In genomic region chr11:8651448-8652035, GRCm38 (mm10) we compare ENCODE assay signal across 30 mouse cellular contexts. TPM values are rescaled to one million over a fixed set of nuclear protein-coding genes. Genes with fewer than 3 reads are reported as not detected.
DNase-seq lines count a peak whose midpoint lies in the region; ATAC-seq and TF ChIP-seq lines count a peak whose summit lies in the region.
"Had no signal": no experiment of that assay in that cellular context is flagged by ENCODE, and none has a peak within 500 bp of the region (broad histone marks: within the 10 kb centered on the region; RNA-seq: fewer than 3 reads in every experiment).

No protein-coding gene starts in this region.

- no peak overlapping the region for H3K4me2 ChIP-seq in kidney, embryonic 16.5 days (replicated peaks; ENCODE audit: low read depth, low read length)
- no peak overlapping the region for H3K4me2 ChIP-seq in limb, embryonic 15.5 days
- H3K4me2 ChIP-seq: forebrain, embryonic 15.5 days; heart, embryonic 11.5 days; hindbrain, embryonic 14.5 days; liver, embryonic 12.5 days had no signal

- DNase-seq in adrenal gland, postnatal 10 days: peak; percentile 45
- DNase-seq in adrenal gland, adult 8-10 months: no peak
- no peak for DNase-seq in kidney, adult 2 months
- no peak for DNase-seq in embryo, embryonic 9.5 days (ENCODE audit: extremely low spot score)
- DNase-seq: cerebellum, adult 18-20 months; cerebellum, postnatal 25 days; gastrocnemius, postnatal 36 days; heart, adult 18-20 months; kidney, adult 11 months; kidney, postnatal 10 days; layer of hippocampus, postnatal 36 days; left cerebral cortex, postnatal 4 days; lung, adult 18-20 months; lung, postnatal 4 days; midbrain, embryonic 14.5 days; right cerebral cortex, adult 18-20 months; spleen, adult 18-20 months; thymus, postnatal 14 days had no signal

- H3K36me3 ChIP-seq in kidney, adult 2 months (ENCODE audit: control insufficient read depth, insufficient read depth, low read length): no peaks in the 10 kb centered on the region
- no peaks in the 10 kb centered on the region for H3K36me3 ChIP-seq in kidney, embryonic 16.5 days (ENCODE audit: insufficient read depth, low read length)
- H3K36me3 ChIP-seq in E14TG2a.4 (ENCODE audit: insufficient read depth, low read length): peaks cover 22% of the 10 kb centered on the region; the same call in 1 of the 2 replicates
- H3K36me3 ChIP-seq in limb, embryonic 15.5 days: no peaks in the 10 kb centered on the region
- H3K36me3 ChIP-seq: forebrain, embryonic 15.5 days; liver, embryonic 12.5 days had no signal

- peak overlapping the region; percentile 13 for H3K27ac ChIP-seq in kidney, adult 2 months (ENCODE audit: insufficient read depth, low read depth, low read length)
- no peak overlapping the region for H3K27ac ChIP-seq in kidney, embryonic 16.5 days (ENCODE audit: low read length)
- H3K27ac ChIP-seq in limb, embryonic 15.5 days: peak overlapping the region; percentile 82; the same call in 1 of the 2 replicates
- H3K27ac ChIP-seq: forebrain, embryonic 15.5 days; hindbrain, embryonic 14.5 days; liver, embryonic 12.5 days had no signal

- no peak for ATAC-seq in kidney, embryonic 16.5 days (ENCODE audit: low FRiP score, low TSS enrichment)
- no peak for ATAC-seq in limb, embryonic 15.5 days (ENCODE audit: insufficient number of reproducible peaks, low FRiP score, low TSS enrichment, low read depth)
- ATAC-seq: inflammation-experienced regulatory T-cells, adult 6 months; liver, embryonic 12.5 days; lung, postnatal 0 days; Patski had no signal

- no peak overlapping the region for H3K4me3 ChIP-seq in kidney, adult 2 months (ENCODE audit: insufficient read depth, low read depth, low read length)
- no peak overlapping the region for H3K4me3 ChIP-seq in kidney, embryonic 16.5 days (ENCODE audit: low read length)
- H3K4me3 ChIP-seq in E14TG2a.4 (replicated peaks; ENCODE audit: low read length): peak overlapping the region; percentile 43; the same call in 1 of the 2 replicates
- no peak overlapping the region for H3K4me3 ChIP-seq in limb, embryonic 15.5 days
- H3K4me3 ChIP-seq: forebrain, embryonic 15.5 days; liver, embryonic 12.5 days; megakaryocyte, embryonic 14.5 days had no signal

- TF ChIP-seq POLR2A in kidney, adult 2 months (IDR thresholded peaks at IDR 0.05; ENCODE audit: low read depth, low read length): no peak

- no peaks in the 10 kb centered on the region for H3K9me3 ChIP-seq in kidney, embryonic 16.5 days (ENCODE audit: low read length)
- H3K9me3 ChIP-seq in E14TG2a.4 (ENCODE audit: low read length): no peaks in the 10 kb centered on the region
- no peaks in the 10 kb centered on the region for H3K9me3 ChIP-seq in limb, embryonic 15.5 days
- H3K9me3 ChIP-seq: forebrain, embryonic 15.5 days; liver, embryonic 12.5 days had no signal

- no peak overlapping the region; the same call in 1 of the 2 replicates for H3K9ac ChIP-seq in kidney, embryonic 16.5 days (replicated peaks; ENCODE audit: low read length)
- no peak overlapping the region for H3K9ac ChIP-seq in limb, embryonic 15.5 days
- H3K9ac ChIP-seq: forebrain, embryonic 15.5 days; hindbrain, embryonic 14.5 days; liver, embryonic 12.5 days had no signal

- peaks cover 37% of the 10 kb centered on the region for H3K4me1 ChIP-seq in kidney, adult 2 months (ENCODE audit: control insufficient read depth, insufficient read depth, low read length)
- peaks cover 58% of the 10 kb centered on the region for H3K4me1 ChIP-seq in kidney, embryonic 16.5 days (ENCODE audit: insufficient read depth, low read length)
- peaks cover 86% of the 10 kb centered on the region for H3K4me1 ChIP-seq in E14TG2a.4 (replicated peaks; ENCODE audit: low read depth, low read length)
- peaks cover 77% of the 10 kb centered on the region for H3K4me1 ChIP-seq in limb, embryonic 15.5 days
- H3K4me1 ChIP-seq: megakaryocyte, embryonic 14.5 days had no signal

- TF ChIP-seq CTCF in kidney, adult 2 months (conservative IDR thresholded peaks at IDR 0.05; ENCODE audit: insufficient read depth, insufficient read length, low read depth, low read length): no peak
- TF ChIP-seq CTCF in E14TG2a.4 (conservative IDR thresholded peaks at IDR 0.05; ENCODE audit: low read length): no peak

- no peaks in the 10 kb centered on the region for H3K27me3 ChIP-seq in kidney, adult 2 months (replicated peaks; ENCODE audit: control insufficient read depth, insufficient read depth, low read length)
- H3K27me3 ChIP-seq in kidney, embryonic 16.5 days (ENCODE audit: insufficient read depth, low read length): no peaks in the 10 kb centered on the region
- H3K27me3 ChIP-seq in E14TG2a.4 (ENCODE audit: insufficient read depth, low read length): no peaks in the 10 kb centered on the region
- no peaks in the 10 kb centered on the region for H3K27me3 ChIP-seq in limb, embryonic 15.5 days
- H3K27me3 ChIP-seq: forebrain, embryonic 15.5 days; liver, embryonic 12.5 days; megakaryocyte, embryonic 14.5 days; Patski had no signal

- WGBS in kidney, adult 2 months: 76% methylated on average over 10 of the region's 10 CpGs
- 86% methylated on average over 10 of the region's 10 CpGs for WGBS in kidney, embryonic 16.5 days
- WGBS in limb, embryonic 15.5 days: 88% methylated on average over 10 of the region's 10 CpGs

RNA-seq across cellular contexts. Expression of gene Tns3, which starts 12.8 kb away (rescaled TPM):
- 10 to 100 TPM; 36.5 to 38.5 TPM for total RNA-seq in adrenal gland, postnatal 10 days (2021)
- 100 to 1,000 TPM in 1 of 4 experiments, 10 to 100 TPM in 3; 52.3 to 101 (median 81.1) TPM for total RNA-seq in adrenal gland, adult 8-10 months (2022)
- 63.7 and 70.5 TPM in 2 replicates for polyA plus RNA-seq in kidney, adult 2 months (2012; rRNA removed)
- 31.5 and 32.7 TPM in 2 replicates for polyA plus RNA-seq in kidney, embryonic 16.5 days (2015; fragmentation: Nextera tagmentation; extraction: Ambion mirVana)
- 26.8 and 31.6 TPM in 2 replicates for polyA plus RNA-seq in limb, embryonic 15.5 days (2015; fragmentation: Nextera tagmentation; extraction: Ambion mirVana)
- total RNA-seq: MEL had no signal
